Mouse (Mus musculus): ENCODE results near the gene 2010111I01Rik.

DNA sequence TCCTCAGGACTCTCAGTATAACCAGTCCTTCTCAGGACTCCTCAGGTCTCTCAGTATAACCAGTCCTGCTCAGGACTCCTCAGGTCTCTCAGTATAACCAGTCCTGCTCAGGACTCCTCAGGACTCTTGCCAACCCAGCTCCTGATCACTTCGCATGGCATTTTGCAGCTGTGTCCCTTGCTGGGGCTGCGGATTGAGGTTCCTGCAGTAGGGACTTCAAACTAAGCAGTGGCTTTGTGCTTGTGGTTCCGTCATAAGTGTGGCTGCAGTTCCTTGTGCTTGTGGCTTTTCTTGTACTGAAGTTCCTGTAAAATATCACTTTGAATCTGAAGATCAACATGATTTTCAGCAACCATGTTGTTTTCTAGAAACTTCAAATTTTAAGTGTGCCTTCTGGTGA, 320.1 kb downstream of the 2010111I01Rik start:
- TF ChIP-seq CTCF (IDR thresholded peaks at IDR 0.05; ENCODE audit: low read depth) (no peak), EP300 (IDR thresholded peaks at IDR 0.05; ENCODE audit: low read depth) (no peak)

All from liver, embryonic 14.5 days (tissue).